Mouse (Mus musculus) ovary, adult 2 months (tissue): ENCODE measurements around the gene Ckmt1. TPM values are rescaled to one million over a fixed set of nuclear protein-coding genes. Genes with fewer than 3 reads are reported as not detected.

ENCODE experiments used
- polyA plus RNA-seq: library from polyadenylated mRNA; depleted of rRNA; stranded (reverse); fragments of >200 nt; gene quantifications from 2 replicates; pipeline ENCODE4 v1.2.3, GENCODE M21; 2012; rRNA removed

The Ckmt1 gene
- 16.1 and 24.9 TPM in 2 replicates for polyA plus RNA-seq

GRCm38 (mm10) chr2:121357494-121357893 lies at the start of gene Ckmt1:
Ckmt1 (plus strand) TSS chr2:121357714.

DNA sequence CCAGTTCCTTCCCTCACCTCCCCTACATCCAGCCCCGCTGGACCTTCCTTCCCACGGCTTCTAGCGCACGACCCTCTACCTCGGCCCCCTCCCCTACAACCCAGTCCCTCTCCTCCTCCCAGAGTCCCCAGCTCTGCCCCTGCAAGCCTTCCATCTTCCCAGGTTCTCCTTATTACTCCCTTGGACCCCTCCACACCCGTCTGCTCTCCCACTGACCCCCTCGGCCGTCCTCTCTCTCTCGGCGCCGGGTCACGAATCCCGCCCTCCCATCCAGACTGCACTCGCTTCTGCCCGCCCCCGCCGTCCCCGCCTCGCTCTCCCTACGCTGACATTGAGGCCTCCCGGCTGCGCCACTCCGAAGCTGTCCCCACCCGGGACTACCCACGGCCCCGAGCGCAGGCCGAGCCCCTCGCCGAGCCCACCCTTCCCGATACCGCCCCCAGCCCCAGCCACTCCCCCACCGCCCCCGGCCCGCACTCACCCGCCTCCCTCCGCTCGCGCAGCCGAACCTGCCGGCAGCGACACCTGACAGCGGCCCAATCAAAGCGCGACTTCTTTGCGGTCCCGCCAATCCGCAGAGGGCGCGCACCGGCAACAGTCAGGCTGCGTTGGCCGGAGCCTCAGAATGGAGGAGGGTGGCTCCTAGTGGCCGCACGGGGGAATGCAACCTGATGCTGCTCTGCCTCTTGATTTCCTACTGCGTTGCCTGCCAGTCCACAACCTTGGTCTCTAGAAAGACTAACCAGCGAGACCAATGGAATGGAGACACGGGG lies 2.5 kb upstream of the Ckmt1 start, which contains the start of gene Ppip5k1:
TSS of gene Ppip5k1 (minus strand) at position 577 of the 773 bp plus-strand sequence.

GRCm38 (mm10) chr2:121386961-121387575 lies 29.6 kb downstream of the Ckmt1 start, which contains the start of gene Strc:
Strc (minus strand) TSS chr2:121387168.

Other genes starting within 250 kb of the Ckmt1 start
- 0.12 TPM in 1 of 2 replicates, not detected in the other for gene Tgm7, start 247.9 kb upstream of the Ckmt1 start, polyA plus RNA-seq
- 3.1 and 8.3 TPM in 2 replicates for gene Adal, start 217.3 kb upstream of the Ckmt1 start, polyA plus RNA-seq
- gene Lcmt2, start 217.1 kb upstream of the Ckmt1 start, polyA plus RNA-seq, result 14.1 and 18.8 TPM in 2 replicates
- 33.2 and 35.6 TPM in 2 replicates for gene Tubgcp4, start 187.1 kb upstream of the Ckmt1 start, polyA plus RNA-seq
- 2.4 and 3.1 TPM in 2 replicates for gene Zscan29, start 186.6 kb upstream of the Ckmt1 start, polyA plus RNA-seq
- 56.6 and 57.0 TPM in 2 replicates for gene Trp53bp1, start 86.3 kb upstream of the Ckmt1 start, polyA plus RNA-seq
- gene Map1a, start 68.1 kb upstream of the Ckmt1 start, polyA plus RNA-seq, result 10.2 and 12.5 TPM in 2 replicates
- 25.1 and 26.8 TPM in 2 replicates for gene Ppip5k1, start 2.3 kb upstream of the Ckmt1 start, polyA plus RNA-seq
- 0.59 and 0.79 TPM in 2 replicates for gene Strc, start 29.5 kb downstream of the Ckmt1 start, polyA plus RNA-seq
- 2,081 and 3,481 TPM in 2 replicates for gene Pdia3, start 56.1 kb downstream of the Ckmt1 start, polyA plus RNA-seq
- 1.1 and 1.7 TPM in 2 replicates for gene Catsper2, start 56.1 kb downstream of the Ckmt1 start, polyA plus RNA-seq
- 0.97 and 1.2 TPM in 2 replicates for gene Ell3, start 86.6 kb downstream of the Ckmt1 start, polyA plus RNA-seq
- 278 and 415 TPM in 2 replicates for gene Serf2, start 91.5 kb downstream of the Ckmt1 start, polyA plus RNA-seq
- 6.4 and 7.2 TPM in 2 replicates for gene Hypk, start 95.6 kb downstream of the Ckmt1 start, polyA plus RNA-seq
- gene Serinc4, start 99.1 kb downstream of the Ckmt1 start, polyA plus RNA-seq, result 0.63 and 0.77 TPM in 2 replicates
- 1.2 and 1.6 TPM in 2 replicates for gene Mfap1b, start 116.4 kb downstream of the Ckmt1 start, polyA plus RNA-seq
- gene Mfap1a, start 149.0 kb downstream of the Ckmt1 start, polyA plus RNA-seq, result 0.75 and 1.0 TPM in 2 replicates
- gene Wdr76, start 149.0 kb downstream of the Ckmt1 start, polyA plus RNA-seq, result 2.4 and 3.5 TPM in 2 replicates